Mouse (Mus musculus) olfactory bulb, adult 2 months (tissue): ENCODE results near the gene Tgif1. TPM values are rescaled to one million over a fixed set of nuclear protein-coding genes. Genes with fewer than 3 reads are reported as not detected.
A peak's percentile ranks its signal among the peaks of the same experiment; 100 is the strongest.
"Not testable (repeated sequence)": the region's sequence is repeated elsewhere in the genome, so short reads cannot be mapped to it uniquely, and the experiment has no call there.

ENCODE experiments used
- H3K27ac ChIP-seq: fragments of 200-500 bp; 2 replicates; pipeline ENCODE4 v1.5.1; 2012; ENCODE audit warnings: low read depth, low read length; ENCODE audit not compliant: insufficient read depth
- H3K4me1 ChIP-seq: fragments of 200-500 bp; 2 replicates; pipeline ENCODE4 v1.6.1; 2012; ENCODE audit warnings: low read length; ENCODE audit not compliant: control insufficient read depth, insufficient read depth
- H3K4me3 ChIP-seq: fragments of 200-500 bp; 2 replicates; pipeline ENCODE4 v1.5.1; 2012; ENCODE audit warnings: mild to moderate bottlenecking, low read depth, low read length, moderate library complexity; ENCODE audit not compliant: insufficient read depth
- CTCF ChIP-seq: fragments of 200-500 bp; IDR thresholded peaks from 2 replicates; pipeline ENCODE4 v1.5.1; 2012; ENCODE audit warnings: low read depth, mild to moderate bottlenecking, low read length, moderate library complexity; ENCODE audit not compliant: insufficient read depth
- POLR2A ChIP-seq: fragments of 200-500 bp; IDR thresholded peaks from 2 replicates; pipeline ENCODE4 v1.6.1; 2012; ENCODE audit warnings: mild to moderate bottlenecking, low read depth, low read length, moderate library complexity; ENCODE audit not compliant: insufficient read depth
- WGBS: fragments of 180-500 bp; shearing (Covaris S2); methylation state at CpG from one replicate; pipeline ENCODE4 v1.1.7; 2018; 5-methylcytosine and 5-hydroxymethylcytosine counted together
- polyA plus RNA-seq: library from polyadenylated mRNA; stranded (reverse); fragments of >200 nt; gene quantifications from 2 replicates; pipeline ENCODE4 v1.2.4, GENCODE M21; 2012; ENCODE audit warnings: low replicate concordance; ENCODE audit not compliant: missing spikeins, insufficient read depth, insufficient read length

Tgif1 gene
- polyA plus RNA-seq, 1 experiment: not detected

DNA sequence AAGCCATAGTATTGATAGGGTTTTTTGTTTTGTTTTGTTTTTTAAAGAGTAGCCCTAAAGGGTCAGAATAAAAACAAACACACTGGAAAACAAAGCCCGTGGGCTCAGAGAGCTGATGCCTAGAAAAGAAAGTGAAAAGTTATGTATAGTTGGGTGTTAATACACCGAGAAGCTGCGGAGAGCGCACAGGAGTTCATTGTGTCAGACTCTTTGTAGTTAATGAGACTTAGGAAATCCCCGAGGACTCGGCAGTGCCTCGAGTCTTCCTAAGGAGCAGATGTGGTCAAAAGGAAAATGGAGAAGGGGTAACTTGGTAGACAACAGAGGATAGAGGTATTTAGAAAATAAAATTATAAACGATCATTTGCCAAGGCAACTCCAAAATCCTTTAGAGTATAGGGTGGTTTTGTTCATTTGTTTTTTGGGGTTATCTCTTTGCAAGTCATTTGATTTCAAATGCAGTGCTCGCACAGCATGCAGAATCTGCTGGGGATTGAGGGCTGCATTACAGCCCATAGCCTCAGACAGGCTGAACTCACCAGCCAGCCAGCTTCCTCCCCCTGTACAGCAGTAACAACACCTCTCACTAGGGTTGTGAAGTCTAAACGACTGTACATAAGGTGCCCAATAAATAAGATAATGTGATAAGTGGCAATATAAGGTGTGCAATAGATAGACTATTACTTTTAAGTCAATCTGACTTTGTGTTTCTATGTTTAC is 18.1 kb downstream of the Tgif1 start:
- no peak overlapping the region for H3K27ac ChIP-seq
- TF ChIP-seq CTCF (no peak), POLR2A (no peak)
- WGBS: 15% methylated on average over 10 of the region's 10 CpGs
- peaks cover 5% of the 10 kb centered on the region for H3K4me1 ChIP-seq
- no peak overlapping the region for H3K4me3 ChIP-seq

DNA sequence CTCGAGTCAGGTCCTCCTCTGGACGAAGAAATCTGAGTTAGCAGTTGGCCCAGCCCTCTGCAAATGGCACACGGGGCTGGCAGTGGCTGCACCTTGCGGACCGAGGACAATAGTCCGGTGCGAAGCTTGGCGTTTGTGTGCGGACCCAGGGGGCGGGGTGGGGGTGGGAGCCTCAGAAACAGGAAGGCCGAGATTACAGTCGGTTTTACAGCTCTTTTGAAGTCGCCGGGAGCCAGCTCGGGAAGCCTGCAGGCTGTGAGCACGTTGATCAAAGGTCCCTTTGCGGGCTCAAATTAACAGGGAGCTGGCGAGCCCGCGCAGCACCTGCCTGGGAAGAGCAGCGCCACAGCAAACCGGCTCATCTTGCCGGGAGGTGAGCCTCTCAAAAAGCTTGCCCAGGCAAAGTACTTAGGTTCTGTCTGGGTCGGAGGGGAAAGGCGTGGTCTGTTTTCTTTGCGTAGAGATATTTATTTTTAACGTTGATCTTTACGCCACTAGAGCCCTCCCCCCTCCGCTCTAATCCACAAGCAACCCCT is 18.8 kb downstream of the Tgif1 start:
- Histone ChIP-seq H3K4me3 (peak overlapping the region; percentile 47), H3K4me1 (peaks cover 5% of the 10 kb centered on the region), H3K27ac (no peak overlapping the region)
- WGBS: 2% methylated on average over 29 of the region's 29 CpGs
- TF ChIP-seq POLR2A (no peak), CTCF (no peak)

DNA sequence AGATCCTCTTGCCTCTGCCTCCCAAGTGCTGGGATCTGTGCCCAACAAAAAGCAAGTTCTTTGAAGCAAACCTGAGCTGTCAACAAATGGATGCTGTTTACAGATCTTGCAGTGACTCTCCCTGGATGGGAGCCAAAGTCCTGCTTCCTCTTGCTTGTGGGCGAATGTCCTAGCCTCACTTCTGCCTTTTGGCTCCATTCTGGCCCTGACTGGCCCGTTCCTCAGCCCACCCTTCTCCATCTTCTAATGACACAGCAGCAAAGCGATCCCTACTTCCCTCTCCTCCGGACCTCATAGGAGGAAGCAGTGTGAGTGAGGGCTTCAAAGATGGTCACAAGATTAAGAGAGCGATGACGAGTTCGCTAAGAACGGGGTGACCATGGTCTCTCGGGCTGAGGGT is 20.8 kb downstream of the Tgif1 start:
- TF ChIP-seq CTCF (no peak), POLR2A (no peak)
- WGBS: 91% methylated on average over 9 of the region's 9 CpGs

GRCm38 (mm10) chr17:70831591-70831990 is 21.8 kb downstream of the Tgif1 start:
- WGBS: 98% methylated on average over 4 of the region's 4 CpGs
- Histone ChIP-seq H3K27ac (no peak overlapping the region), H3K4me3 (no peak overlapping the region), H3K4me1 (peaks cover 5% of the 10 kb centered on the region)
- TF ChIP-seq POLR2A (no peak), CTCF (no peak)

More for the DNA sequence above, 20.8 kb downstream of the Tgif1 start:
- Histone ChIP-seq H3K27ac (no peak overlapping the region), H3K4me3 (no peak overlapping the region), H3K4me1 (peaks cover 5% of the 10 kb centered on the region)

DNA sequence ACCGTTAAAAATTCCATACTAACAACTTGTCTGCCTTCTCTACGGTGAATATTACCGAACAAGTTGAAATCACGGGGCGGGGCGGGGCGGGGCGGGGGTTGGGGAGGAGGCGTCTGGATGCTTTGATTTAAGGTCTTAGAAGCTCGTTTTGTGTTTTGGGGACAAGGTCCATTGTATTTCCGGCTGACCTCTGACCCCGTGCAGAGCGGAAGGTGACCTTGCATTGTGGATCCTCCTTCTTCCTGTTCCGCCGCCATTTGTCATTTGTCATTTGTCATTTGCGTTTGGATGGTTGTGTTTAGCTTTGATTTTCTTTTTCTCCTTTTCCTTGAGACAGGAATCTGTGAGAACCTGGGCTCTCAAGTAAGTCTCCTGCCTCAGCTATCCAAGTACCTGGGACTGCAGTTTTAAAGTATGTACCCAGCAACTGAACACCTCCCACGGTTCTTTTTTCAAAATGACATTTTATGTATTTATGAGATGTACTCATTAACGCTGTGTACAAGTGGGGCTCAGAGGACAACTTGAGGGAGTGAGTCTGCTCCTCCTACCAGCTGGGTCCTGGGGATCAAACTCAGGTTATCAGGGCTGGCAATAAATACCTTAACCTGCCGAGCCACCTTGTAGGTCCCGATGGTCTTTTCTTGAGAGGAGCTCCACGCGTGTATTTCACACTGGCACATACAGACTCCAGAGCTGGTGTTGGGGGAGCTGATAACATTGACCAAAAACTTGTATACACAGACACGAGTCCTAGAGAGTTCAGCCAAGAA is 23.2 kb downstream of the Tgif1 start:
- no peak for TF ChIP-seq POLR2A
- TF ChIP-seq CTCF: no peak
- Histone ChIP-seq H3K4me3 (no peak overlapping the region), H3K4me1 (peaks cover 8% of the 10 kb centered on the region), H3K27ac (no peak overlapping the region)
- 91% methylated on average over 23 of the region's 23 CpGs for WGBS

- 84% methylated on average over 6 of the region's 6 CpGs for WGBS
- TF ChIP-seq POLR2A: no peak
- H3K4me1 ChIP-seq: peaks cover 3% of the 10 kb centered on the region
- no peak overlapping the region for H3K4me3 ChIP-seq
- no peak overlapping the region for H3K27ac ChIP-seq
Measured at GRCm38 (mm10) chr17:70829217-70829616, 24.1 kb downstream of the Tgif1 start.

DNA sequence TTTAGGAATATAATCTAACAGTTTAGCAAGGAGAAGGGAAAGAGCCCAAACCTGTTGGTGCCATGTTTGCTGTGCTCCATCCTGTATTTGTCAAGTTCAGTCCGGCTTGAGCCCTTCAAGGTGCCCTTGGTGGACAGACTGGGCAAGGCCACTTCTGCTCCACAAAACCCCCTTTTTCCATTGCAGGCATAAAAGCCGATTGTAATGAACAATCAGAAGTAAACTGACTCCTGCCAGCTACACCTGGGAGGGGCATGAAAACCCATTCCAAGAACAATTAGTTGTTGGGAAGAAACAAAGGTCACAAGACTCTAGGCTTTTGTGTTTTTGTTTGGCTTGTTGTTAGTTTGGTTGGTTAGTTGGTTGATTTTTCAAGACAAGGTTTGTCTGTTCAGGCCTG is 24.8 kb downstream of the Tgif1 start:
- Histone ChIP-seq H3K27ac (no peak overlapping the region), H3K4me3 (no peak overlapping the region), H3K4me1 (peaks cover 2% of the 10 kb centered on the region; the same call in 1 of the 2 replicates)
- no peak for TF ChIP-seq POLR2A
- no peak for TF ChIP-seq CTCF
- 76% methylated on average over 2 of the region's 2 CpGs for WGBS

DNA sequence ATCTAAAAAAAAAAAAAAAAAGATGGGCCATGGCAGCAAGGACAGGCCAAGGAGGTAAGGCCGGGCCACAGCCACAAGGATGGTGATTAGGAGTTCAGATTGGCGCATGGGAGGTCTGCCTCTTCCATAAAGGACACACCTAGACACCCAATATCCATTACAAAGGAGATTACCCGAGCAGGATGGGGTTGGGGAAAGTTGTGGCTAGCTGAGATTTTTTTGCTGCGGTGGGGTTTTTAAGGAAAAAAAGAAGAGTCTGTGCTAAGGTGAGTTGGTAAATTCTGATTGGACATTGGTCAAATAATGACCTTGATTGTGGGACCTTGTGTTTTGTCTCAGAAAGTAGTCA is 25.2 kb downstream of the Tgif1 start:
- Histone ChIP-seq H3K27ac (no peak overlapping the region), H3K4me1 (peaks cover 2% of the 10 kb centered on the region; the same call in 1 of the 2 replicates), H3K4me3 (no peak overlapping the region)
- TF ChIP-seq POLR2A (no peak), CTCF (no peak)
- 80% methylated on average over 4 of the region's 4 CpGs for WGBS

GRCm38 (mm10) chr17:70827463-70828179 is 25.7 kb downstream of the Tgif1 start:
- not testable (repeated sequence) for H3K4me3 ChIP-seq, H3K4me1 ChIP-seq, H3K27ac ChIP-seq
- WGBS: 80% methylated on average over 11 of the region's 11 CpGs
